Mouse (Mus musculus): ENCODE results near the gene Ap3b2. TPM values are rescaled to one million over a fixed set of nuclear protein-coding genes. Genes with fewer than 3 reads are reported as not detected.
A peak's percentile ranks its signal among the peaks of the same experiment; 100 is the strongest.

Gene Ap3b2
- not detected for total RNA-seq (2021)
- long read RNA-seq, experiment 1: 0 reads
- long read RNA-seq, experiment 2: 0 reads

DNA sequence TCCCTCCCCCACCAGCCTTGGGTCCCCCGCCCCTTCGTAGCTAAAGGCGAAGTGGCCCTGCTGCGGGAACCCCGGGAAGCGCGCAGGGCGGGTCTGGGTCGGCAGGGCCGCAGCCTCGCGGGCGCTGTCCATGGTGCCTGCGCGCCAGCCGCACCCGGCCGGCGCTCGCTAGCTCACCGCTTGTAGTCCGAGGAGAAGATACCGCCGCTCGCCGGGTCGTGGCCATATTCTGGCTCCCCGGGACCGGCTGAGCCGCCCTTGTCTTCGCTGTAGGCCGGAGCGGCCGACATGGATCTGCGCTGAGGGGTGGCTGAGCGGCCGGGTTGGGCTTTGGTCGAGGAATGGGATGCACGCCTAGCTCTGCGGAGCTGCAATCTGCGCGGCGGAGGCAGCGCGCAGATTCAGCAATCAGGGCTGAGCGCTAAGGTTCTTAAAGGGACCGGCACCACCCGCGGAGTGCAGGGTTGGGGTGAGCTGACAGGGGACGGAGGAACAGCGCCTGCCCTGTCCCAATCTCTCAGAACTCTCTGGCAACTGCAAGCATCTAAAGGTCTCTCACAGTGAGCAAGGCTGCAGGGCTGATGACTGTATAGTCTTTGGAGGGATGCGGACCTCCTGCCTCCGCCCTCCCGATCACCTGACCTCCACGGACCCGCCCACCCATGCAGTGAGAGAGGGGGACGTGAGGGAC lies at the start of gene Ap3b2:
TSS of gene Ap3b2 (minus strand) at position 595 of the 691 bp plus-strand sequence.
- intact Hi-C loops (cut with DNase I): no loop called here

GRCm38 (mm10) chr7:81542934-81543333 lies 49.2 kb upstream of the Ap3b2 start:
- intact Hi-C loops (cut with DNase I): no loop called here
- DNase-seq: no peak

More for the DNA sequence above, at the start of gene Ap3b2:
- peak; percentile 77 to 80 for DNase-seq

DNA sequence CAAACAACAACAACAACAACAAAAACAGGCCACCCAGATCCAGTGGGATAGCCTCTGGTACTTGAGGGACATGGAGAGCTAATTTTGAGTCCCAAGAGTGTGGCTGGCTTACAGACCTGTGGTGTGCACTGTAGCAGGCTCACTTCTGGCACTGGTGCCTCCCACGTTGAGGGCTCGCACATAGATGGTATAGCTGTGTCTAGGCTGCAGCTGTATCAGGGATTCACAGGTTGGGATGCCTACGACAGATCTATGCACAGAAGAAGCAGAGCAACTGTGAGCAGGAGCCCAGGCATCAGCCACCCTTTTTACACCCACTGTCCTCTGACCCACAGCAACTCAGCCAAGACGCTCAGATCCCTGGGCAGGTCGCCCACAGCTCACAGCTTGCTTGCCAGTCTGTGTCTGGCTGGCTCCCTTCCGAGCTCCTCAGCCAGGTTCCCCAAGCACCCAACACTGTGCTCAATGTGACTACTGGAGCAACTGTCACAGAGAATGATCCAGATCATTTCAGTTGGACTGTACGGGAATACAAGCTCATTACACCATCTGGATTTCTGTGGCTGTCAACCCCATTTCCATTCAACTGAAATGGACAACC lies 48.3 kb upstream of the Ap3b2 start:
- intact Hi-C loops (cut with DNase I): no loop called here

GRCm38 (mm10) chr7:81540999-81541398 lies 47.3 kb upstream of the Ap3b2 start:
- no peak for DNase-seq
- intact Hi-C loops (cut with DNase I): no loop called here

More for the DNA sequence above, 48.3 kb upstream of the Ap3b2 start:
- peak; percentile 74 to 83 for DNase-seq

GRCm38 (mm10) chr7:81539565-81539964 lies 45.8 kb upstream of the Ap3b2 start:
- no peak for DNase-seq
- intact Hi-C loops (cut with DNase I): no loop called here

DNA sequence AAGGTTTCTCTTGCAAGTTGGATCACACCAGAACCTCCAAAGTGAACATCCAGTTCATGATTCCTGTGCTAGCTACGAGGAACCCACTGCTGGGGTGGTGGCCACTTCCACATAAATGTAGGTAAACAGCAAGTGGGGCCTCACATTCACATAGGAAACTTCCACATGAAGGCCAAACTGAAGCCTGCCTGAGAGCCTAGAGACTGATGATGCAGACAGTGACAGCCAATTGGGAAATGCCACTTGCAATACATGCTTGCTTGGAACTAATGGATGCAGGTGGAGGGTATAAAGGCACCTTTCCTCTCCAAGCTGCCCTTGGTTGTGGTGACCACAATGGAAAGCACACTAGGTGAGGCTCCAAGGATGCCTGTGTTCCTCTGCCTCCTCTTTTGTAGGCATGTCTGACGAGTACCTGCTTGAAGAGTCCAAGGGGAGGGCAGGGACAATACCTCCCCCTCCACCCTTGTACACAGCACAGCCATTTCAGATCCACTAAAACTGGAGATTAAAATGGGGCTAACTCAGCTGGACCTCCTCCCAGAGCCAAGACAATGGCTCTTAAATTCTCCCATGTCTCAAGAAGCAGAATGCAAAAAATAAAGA lies 44.4 kb upstream of the Ap3b2 start:
- intact Hi-C loops (cut with DNase I): no loop called here
- DNase-seq: peak in 1 of 2 experiments; percentile 18

DNA sequence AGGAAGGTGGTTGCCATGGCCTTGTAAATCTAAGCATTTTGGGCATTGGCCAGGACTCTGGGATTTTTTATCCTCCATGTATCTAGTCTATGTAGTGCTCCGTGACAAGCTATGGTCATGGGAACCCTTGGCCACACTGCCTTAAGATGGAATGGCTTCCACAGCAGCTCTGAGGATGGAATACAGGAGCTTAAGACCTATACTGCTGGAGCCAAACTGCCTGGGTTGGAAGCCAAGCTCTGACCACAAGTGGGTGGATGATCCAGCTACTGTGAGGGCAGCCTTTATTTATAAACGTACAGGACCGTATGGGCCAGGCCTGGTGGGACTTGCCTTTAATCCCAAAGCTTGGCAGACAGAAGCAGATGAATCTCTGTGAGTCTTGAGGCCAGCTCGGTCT lies 42.8 kb upstream of the Ap3b2 start:
- no peak for DNase-seq
- intact Hi-C loops (cut with DNase I): no loop called here

- DNase-seq: no peak
- intact Hi-C loops (cut with DNase I): no loop called here
These were observed 37.7 kb upstream of the Ap3b2 start for GRCm38 (mm10) chr7:81531462-81531861.

- intact Hi-C loops (cut with DNase I): no loop called here
- DNase-seq: no peak
These were observed 35.2 kb upstream of the Ap3b2 start for GRCm38 (mm10) chr7:81528918-81529317.

- intact Hi-C loops (cut with DNase I): loop anchor here (1.0 to 5.0 kb wide), 2 partner anchors 48 to 176 kb away; partner anchors contain the start of genes Rps17 and Whamm
- DNase-seq: no peak
These were observed 29.9 kb upstream of the Ap3b2 start for GRCm38 (mm10) chr7:81523663-81524017.

- intact Hi-C loops (cut with DNase I): loop anchor here (1.0 to 5.0 kb wide), 2 partner anchors 48 to 176 kb away; partner anchors contain the start of genes Rps17 and Whamm
- peak; percentile 90 to 92 for DNase-seq
These were observed 29.4 kb upstream of the Ap3b2 start for GRCm38 (mm10) chr7:81523008-81523662.

DNA sequence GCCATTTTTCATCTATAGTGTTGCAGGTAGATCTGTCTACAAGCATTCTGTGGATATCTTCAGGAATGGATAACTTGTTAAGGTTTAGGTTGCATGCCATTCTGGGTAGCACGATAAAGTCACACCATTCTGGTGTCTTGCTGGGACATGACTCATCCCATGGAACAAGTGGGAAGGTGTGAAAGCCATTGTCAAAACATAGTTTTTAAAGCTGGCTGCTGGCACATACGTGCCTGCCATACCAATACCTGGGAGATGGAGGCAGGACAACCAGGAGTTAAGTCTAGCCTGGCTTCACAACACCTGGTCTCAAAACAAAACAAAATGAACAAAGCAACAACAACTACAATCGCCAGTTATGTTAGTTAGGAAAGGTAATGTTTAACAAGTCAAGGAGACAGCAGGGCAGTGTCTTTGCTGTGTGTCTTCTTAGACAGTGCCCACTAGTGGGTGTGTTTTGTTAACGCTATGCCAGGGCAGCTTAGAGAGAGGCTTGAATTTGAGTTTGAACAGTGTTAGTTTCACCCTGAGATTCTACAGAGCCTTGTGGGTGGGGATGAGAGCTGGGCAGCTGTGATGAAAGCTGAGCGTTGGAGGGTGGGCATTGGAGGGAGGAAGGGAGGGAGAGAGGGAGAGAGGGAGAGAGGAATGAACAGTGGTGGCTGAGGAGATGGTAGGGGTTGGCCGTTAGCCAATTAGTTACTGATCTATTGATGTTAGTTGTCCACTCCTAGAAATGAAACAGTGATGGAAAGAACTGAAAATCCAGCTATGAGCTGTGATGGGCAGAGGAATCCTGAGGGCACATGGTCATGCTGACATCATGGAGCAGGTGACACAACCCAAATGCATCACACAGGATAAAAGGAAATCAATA lies 22.7 kb upstream of the Ap3b2 start:
- no peak for DNase-seq
- intact Hi-C loops (cut with DNase I): no loop called here

DNA sequence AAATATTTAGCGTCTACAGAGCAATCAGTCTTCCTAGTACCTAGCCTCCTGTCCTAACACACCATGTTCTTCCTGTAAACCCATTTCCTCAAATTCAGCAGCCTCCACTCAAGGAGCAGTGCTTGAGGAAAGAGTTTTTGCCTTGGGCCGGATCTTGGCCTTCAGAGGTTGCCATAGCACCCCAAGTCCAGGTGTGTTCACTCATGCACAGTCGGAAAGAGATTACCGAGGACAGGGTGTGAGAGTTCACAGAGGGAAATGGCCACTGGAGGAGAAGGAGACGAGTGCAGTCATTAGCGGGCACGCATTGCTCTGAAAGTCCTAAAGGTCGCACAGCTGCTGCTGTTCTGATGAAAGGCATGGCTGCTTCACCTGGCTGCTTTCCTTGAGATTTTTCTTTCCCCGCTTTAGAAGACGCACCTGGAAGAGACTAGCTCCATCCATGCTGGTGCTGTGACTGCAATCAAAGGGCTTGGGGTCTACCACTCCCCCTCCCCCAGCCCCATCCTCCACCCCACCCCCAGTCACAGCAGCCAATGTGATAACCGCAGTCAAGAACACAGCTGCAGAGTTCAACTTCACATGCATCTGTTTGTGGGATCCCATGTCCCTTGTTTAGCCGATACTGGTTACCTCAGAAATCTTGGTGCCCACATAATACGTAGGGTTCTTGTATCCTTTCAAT lies 21.3 kb upstream of the Ap3b2 start:
- intact Hi-C loops (cut with DNase I): no loop called here
- no peak for DNase-seq

- intact Hi-C loops (cut with DNase I): no loop called here
- DNase-seq: no peak
These were observed 7.3 kb upstream of the Ap3b2 start for GRCm38 (mm10) chr7:81501050-81501449.

GRCm38 (mm10) chr7:81498181-81498580 lies 4.5 kb upstream of the Ap3b2 start, which contains the start of gene BC048679:
Gene BC048679, minus strand, starts transcription at chr7:81498281.
- intact Hi-C loops (cut with DNase I): no loop called here
- DNase-seq: no peak

- no peak for DNase-seq
- intact Hi-C loops (cut with DNase I): no loop called here
These were observed 3.4 kb upstream of the Ap3b2 start for GRCm38 (mm10) chr7:81497171-81497570.

GRCm38 (mm10) chr7:81492628-81493027 lies 1.1 kb downstream of the Ap3b2 start:
- intact Hi-C loops (cut with DNase I): no loop called here
- no peak for DNase-seq

- no peak for DNase-seq
- intact Hi-C loops (cut with DNase I): no loop called here
These were observed 4.1 kb downstream of the Ap3b2 start for GRCm38 (mm10) chr7:81489649-81490048.

- no peak for DNase-seq
- intact Hi-C loops (cut with DNase I): no loop called here
These were observed 12.9 kb downstream of the Ap3b2 start for GRCm38 (mm10) chr7:81480800-81481199.
